Mouse (Mus musculus): ENCODE data around the gene Pstk. TPM values are rescaled to one million over a fixed set of nuclear protein-coding genes. Genes with fewer than 3 reads are reported as not detected.

The Pstk gene
- polyA plus RNA-seq (2014; fragmentation: Nextera tagmentation; extraction: Ambion mirVana): 69.0 and 69.5 TPM in 2 replicates

DNA sequence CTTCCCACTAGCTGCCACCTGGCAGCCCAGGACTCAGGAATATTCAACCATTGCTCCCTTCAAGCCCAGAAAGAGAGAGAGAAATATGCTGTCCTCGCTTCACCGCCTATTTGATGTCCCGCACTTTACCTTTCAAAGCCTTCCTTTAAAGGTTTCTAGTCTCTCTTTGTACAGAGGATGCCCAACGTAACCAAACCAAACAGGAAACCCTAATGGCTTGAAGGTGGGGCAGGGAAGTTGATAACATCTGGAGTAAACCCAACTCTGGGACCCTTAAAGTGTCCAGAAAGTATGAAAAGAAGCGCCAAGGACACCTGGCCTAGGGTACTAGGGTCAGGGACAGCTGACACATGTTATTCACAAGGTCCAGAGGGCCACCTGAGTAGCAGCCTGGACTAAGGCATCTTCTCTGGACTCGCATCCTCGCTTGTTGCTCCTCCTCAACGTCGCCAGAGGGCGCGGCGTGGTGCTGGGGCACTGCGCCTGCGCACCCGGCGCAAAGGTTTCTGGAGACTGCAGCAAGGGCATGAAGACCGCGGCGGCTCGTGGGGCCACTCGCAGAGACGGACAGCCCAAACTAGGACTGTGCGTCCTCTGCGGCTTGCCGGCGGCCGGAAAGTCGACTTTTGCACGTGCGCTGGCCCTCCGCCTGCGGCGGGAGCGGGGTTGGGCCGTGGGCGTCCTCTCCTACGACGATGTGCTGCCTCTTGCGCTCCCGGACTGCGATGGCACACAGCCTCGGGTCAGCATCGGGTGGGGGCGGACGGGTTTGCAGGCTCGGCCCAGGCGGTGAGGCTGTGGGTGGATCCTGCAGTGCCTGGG lies at the start of gene Pstk:
Gene Pstk, plus strand, starts transcription at position 494 of the 822 bp plus-strand sequence.
- peak within 1 kb of the TSS; percentile 60 for H3K4me2 ChIP-seq (ENCODE audit: low read depth, severe bottlenecking)
- WGBS: 5% methylated on average over 47 of the region's 47 CpGs
- peak within 1 kb of the TSS; percentile 91 for H3K9ac ChIP-seq (ENCODE audit: low read length)
- DNase-seq (ENCODE audit: low spot score) (peak; percentile 90), ATAC-seq (ENCODE audit: insufficient number of reproducible peaks, low FRiP score, low TSS enrichment, low read depth) (peak; percentile 94)
- H3K9me3 ChIP-seq (ENCODE audit: control insufficient read depth, low read length): no peaks in the 10 kb centered on the region
- 0 out of 2 replicates have a peak, but pooled peaks cover 3% of the 10 kb centered on the region for H3K4me1 ChIP-seq (ENCODE audit: control insufficient read depth, insufficient read depth, low read length)
- H3K27me3 ChIP-seq (ENCODE audit: control insufficient read depth, insufficient read depth, low read length): no peaks in the 10 kb centered on the region
- no peaks in the 10 kb centered on the region for H3K36me3 ChIP-seq (ENCODE audit: control insufficient read depth, insufficient read depth, low read length)
- H3K27ac ChIP-seq (replicated peaks; ENCODE audit: low read depth, low read length): peak within 1 kb of the TSS; percentile 92
- peak within 1 kb of the TSS; percentile 75 for H3K4me3 ChIP-seq (ENCODE audit: low read depth, low read length)

DNA sequence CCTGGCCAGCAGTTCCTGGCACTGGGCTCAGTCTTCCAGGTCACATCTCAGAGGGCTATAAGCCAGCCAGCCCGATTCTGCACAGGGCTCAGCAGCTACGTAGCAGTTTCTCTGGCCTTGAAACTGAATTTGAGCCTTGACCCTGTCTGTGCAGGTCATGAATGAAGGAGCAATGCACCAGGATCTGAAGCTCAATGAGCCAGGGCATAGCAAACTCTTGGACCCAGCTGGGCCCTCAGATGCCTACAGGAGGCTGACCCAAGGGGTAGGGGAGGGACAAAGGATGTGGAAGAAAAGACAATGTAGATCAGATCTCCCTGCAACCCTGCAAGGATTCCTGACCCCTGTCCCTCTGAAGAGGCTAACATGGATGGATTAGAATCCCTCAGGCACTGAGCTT lies 48.7 kb upstream of the Pstk start, which contains the start of gene Cuzd1:
Gene Cuzd1, minus strand, starts transcription at position 101 of the 400 bp plus-strand sequence.
- Histone ChIP-seq H3K4me3 (ENCODE audit: low read depth, low read length) (no peak within 1 kb of the TSS), H3K4me1 (ENCODE audit: control insufficient read depth, insufficient read depth, low read length) (no peaks in the 10 kb centered on the region), H3K4me2 (ENCODE audit: low read depth, severe bottlenecking) (no peak within 1 kb of the TSS), H3K9ac (ENCODE audit: low read length) (no peak within 1 kb of the TSS), H3K36me3 (ENCODE audit: control insufficient read depth, insufficient read depth, low read length) (no peaks in the 10 kb centered on the region), H3K27ac (replicated peaks; ENCODE audit: low read depth, low read length) (no peak within 1 kb of the TSS), H3K27me3 (ENCODE audit: control insufficient read depth, insufficient read depth, low read length) (no peaks in the 10 kb centered on the region), H3K9me3 (ENCODE audit: control insufficient read depth, low read length) (no peaks in the 10 kb centered on the region)
- 83% methylated on average over 2 of the region's 2 CpGs for WGBS
- DNase-seq (ENCODE audit: low spot score): no peak
- ATAC-seq (ENCODE audit: insufficient number of reproducible peaks, low FRiP score, low TSS enrichment, low read depth): no peak

DNA sequence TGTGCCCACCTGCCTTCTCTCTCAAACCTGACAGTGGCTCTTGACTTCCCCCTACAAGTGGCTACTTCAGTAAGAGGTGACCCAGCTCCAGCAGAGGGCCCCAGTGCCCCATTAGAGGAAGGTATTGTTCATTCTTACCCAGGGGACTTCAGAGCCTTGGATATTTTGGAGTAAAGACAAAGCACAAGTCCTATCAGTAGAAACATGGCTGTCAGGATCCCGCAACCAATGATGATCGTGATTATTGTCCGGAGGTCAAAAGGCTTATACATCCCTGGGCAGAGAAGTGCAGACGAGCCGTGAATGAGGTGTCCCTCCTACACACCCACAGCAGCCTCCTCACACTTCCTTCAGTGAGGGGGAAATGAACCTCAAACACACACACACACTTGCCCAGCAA lies 43.9 kb upstream of the Pstk start:
- 87% methylated on average over 5 of the region's 5 CpGs for WGBS
- H3K9ac ChIP-seq (ENCODE audit: low read length): no peak overlapping the region
- ATAC-seq (ENCODE audit: insufficient number of reproducible peaks, low FRiP score, low TSS enrichment, low read depth): no peak
- H3K4me2 ChIP-seq (ENCODE audit: low read depth, severe bottlenecking): no peak overlapping the region
- no peak overlapping the region for H3K4me3 ChIP-seq (ENCODE audit: low read depth, low read length)
- DNase-seq (ENCODE audit: low spot score): no peak
- no peaks in the 10 kb centered on the region for H3K27me3 ChIP-seq (ENCODE audit: control insufficient read depth, insufficient read depth, low read length)
- H3K27ac ChIP-seq (replicated peaks; ENCODE audit: low read depth, low read length): no peak overlapping the region
- H3K36me3 ChIP-seq (ENCODE audit: control insufficient read depth, insufficient read depth, low read length): no peaks in the 10 kb centered on the region
- H3K4me1 ChIP-seq (ENCODE audit: control insufficient read depth, insufficient read depth, low read length): no peaks in the 10 kb centered on the region
- no peaks in the 10 kb centered on the region for H3K9me3 ChIP-seq (ENCODE audit: control insufficient read depth, low read length)

DNA sequence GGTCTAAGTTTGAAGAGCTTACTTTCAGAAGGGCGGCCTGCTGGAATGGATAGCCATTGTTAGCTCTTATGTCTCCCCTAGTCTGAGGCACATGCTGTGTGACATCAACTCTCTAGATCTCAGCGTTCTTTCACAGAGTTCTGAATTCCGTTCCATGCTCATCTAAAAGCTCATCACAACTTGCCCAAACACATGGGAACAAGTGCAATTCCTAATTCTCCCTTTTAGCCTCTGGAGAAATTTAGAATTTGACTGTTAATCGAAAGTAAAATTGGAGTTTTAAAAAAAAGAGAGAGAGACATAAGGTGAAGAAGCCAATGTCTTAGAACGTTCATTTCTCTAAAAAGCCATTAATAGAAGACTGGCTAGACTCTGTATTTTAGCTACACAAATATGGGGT lies 41.5 kb upstream of the Pstk start, which contains the start of gene Fam24b:
Gene Fam24b, minus strand, starts transcription at position 101 of the 400 bp plus-strand sequence.
- Histone ChIP-seq H3K9ac (ENCODE audit: low read length) (no peak within 1 kb of the TSS), H3K4me3 (ENCODE audit: low read depth, low read length) (no peak within 1 kb of the TSS), H3K9me3 (ENCODE audit: control insufficient read depth, low read length) (no peaks in the 10 kb centered on the region), H3K27ac (replicated peaks; ENCODE audit: low read depth, low read length) (no peak within 1 kb of the TSS), H3K4me2 (ENCODE audit: low read depth, severe bottlenecking) (no peak within 1 kb of the TSS), H3K36me3 (ENCODE audit: control insufficient read depth, insufficient read depth, low read length) (no peaks in the 10 kb centered on the region), H3K27me3 (ENCODE audit: control insufficient read depth, insufficient read depth, low read length) (no peaks in the 10 kb centered on the region), H3K4me1 (ENCODE audit: control insufficient read depth, insufficient read depth, low read length) (no peaks in the 10 kb centered on the region)
- ATAC-seq (ENCODE audit: insufficient number of reproducible peaks, low FRiP score, low TSS enrichment, low read depth): no peak
- DNase-seq (ENCODE audit: low spot score): no peak
- WGBS: 89% methylated on average over 5 of the region's 5 CpGs

DNA sequence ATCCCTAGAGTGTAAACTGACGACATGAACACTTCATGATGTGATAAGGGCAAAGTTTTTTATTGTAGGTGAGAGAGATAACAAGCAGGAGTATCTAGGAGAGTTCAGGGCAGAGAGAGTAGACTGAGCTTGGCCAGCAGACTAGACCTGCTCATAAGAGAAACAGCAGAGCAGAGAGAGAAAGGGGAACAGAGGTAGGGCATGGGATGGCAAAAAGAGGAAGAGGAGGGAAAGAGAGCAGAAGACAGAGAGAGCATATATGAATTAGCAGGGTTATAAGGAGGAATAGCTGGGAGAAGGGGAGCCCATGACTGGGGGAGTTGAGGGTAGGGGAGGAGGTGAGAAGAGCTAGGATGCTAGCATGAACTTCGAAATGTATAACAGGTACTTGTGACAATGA lies 39.3 kb upstream of the Pstk start:
- DNase-seq (ENCODE audit: low spot score): no peak

DNA sequence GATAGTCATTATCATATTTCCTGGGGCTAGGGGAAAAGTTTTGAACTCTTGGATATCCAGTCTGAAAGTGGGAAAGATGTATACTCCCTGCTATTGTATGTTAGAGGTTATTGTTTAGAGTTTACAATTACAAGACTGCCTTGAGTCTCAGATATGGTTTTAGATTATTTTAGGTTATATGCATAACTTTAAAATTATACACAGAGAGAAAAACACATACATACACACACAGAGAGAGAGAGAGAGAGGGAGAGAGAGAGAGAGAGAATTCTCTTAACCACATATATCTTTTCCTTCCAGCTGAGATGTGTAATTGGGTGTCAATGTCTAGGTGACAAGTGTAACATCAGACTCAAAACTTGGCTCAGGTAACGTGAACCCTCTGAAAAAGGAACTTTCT lies 37.4 kb upstream of the Pstk start, which contains the start of gene Fam24a:
Gene Fam24a, plus strand, starts transcription at position 301 of the 400 bp plus-strand sequence.
- Histone ChIP-seq H3K4me1 (ENCODE audit: control insufficient read depth, insufficient read depth, low read length) (no peaks in the 10 kb centered on the region), H3K27me3 (ENCODE audit: control insufficient read depth, insufficient read depth, low read length) (no peaks in the 10 kb centered on the region), H3K9ac (ENCODE audit: low read length) (no peak within 1 kb of the TSS), H3K27ac (replicated peaks; ENCODE audit: low read depth, low read length) (no peak within 1 kb of the TSS), H3K4me2 (ENCODE audit: low read depth, severe bottlenecking) (no peak within 1 kb of the TSS), H3K4me3 (ENCODE audit: low read depth, low read length) (no peak within 1 kb of the TSS), H3K36me3 (ENCODE audit: control insufficient read depth, insufficient read depth, low read length) (no peaks in the 10 kb centered on the region), H3K9me3 (ENCODE audit: control insufficient read depth, low read length) (no peaks in the 10 kb centered on the region)
- WGBS: 57% methylated on average over 1 of the region's 1 CpGs
- ATAC-seq (ENCODE audit: insufficient number of reproducible peaks, low FRiP score, low TSS enrichment, low read depth) (no peak), DNase-seq (ENCODE audit: low spot score) (no peak)

More for the DNA sequence above, 39.3 kb upstream of the Pstk start:
- Histone ChIP-seq H3K4me2 (ENCODE audit: low read depth, severe bottlenecking) (no peak overlapping the region), H3K9me3 (ENCODE audit: control insufficient read depth, low read length) (no peaks in the 10 kb centered on the region), H3K4me3 (ENCODE audit: low read depth, low read length) (no peak overlapping the region), H3K27me3 (ENCODE audit: control insufficient read depth, insufficient read depth, low read length) (no peaks in the 10 kb centered on the region), H3K27ac (replicated peaks; ENCODE audit: low read depth, low read length) (no peak overlapping the region), H3K36me3 (ENCODE audit: control insufficient read depth, insufficient read depth, low read length) (no peaks in the 10 kb centered on the region), H3K4me1 (ENCODE audit: control insufficient read depth, insufficient read depth, low read length) (no peaks in the 10 kb centered on the region), H3K9ac (ENCODE audit: low read length) (no peak overlapping the region)
- no peak for ATAC-seq (ENCODE audit: insufficient number of reproducible peaks, low FRiP score, low TSS enrichment, low read depth)
- 79% methylated on average over 2 of the region's 2 CpGs for WGBS

DNA sequence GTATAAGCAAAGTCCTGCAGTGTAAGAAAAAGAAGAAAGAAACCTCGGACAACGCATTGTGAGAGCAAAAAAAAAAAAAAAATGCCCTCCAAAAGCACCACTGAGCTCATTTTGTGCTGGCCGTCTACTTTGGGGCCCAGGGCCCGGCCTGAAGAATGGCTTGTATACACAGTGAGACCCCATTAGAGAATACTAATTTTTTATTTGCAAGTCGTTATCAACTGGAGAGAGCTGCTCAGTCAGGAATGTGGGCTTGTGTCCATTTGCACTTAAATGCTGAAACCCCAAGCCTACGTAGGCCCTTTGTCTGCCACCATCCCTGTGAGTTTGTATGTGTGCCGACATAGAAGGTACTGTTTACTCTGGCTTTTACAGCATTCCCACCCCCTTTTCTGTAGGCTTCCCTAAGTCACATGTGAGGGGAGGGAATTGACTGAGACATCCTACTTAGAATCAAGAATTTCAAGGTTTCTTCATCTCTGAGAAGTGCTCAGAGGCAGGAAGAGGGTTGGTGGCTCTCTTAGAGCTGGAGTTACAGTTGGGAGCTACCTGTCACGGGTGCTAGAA lies 33.4 kb upstream of the Pstk start:
- WGBS: 70% methylated on average over 8 of the region's 8 CpGs
- ATAC-seq (ENCODE audit: insufficient number of reproducible peaks, low FRiP score, low TSS enrichment, low read depth): no peak
- Histone ChIP-seq H3K4me2 (ENCODE audit: low read depth, severe bottlenecking) (no peak overlapping the region), H3K27me3 (ENCODE audit: control insufficient read depth, insufficient read depth, low read length) (no peaks in the 10 kb centered on the region), H3K4me1 (ENCODE audit: control insufficient read depth, insufficient read depth, low read length) (no peaks in the 10 kb centered on the region), H3K9me3 (ENCODE audit: control insufficient read depth, low read length) (no peaks in the 10 kb centered on the region), H3K36me3 (ENCODE audit: control insufficient read depth, insufficient read depth, low read length) (no peaks in the 10 kb centered on the region), H3K9ac (ENCODE audit: low read length) (no peak overlapping the region), H3K4me3 (ENCODE audit: low read depth, low read length) (no peak overlapping the region), H3K27ac (replicated peaks; ENCODE audit: low read depth, low read length) (no peak overlapping the region)
- no peak for DNase-seq (ENCODE audit: low spot score)

DNA sequence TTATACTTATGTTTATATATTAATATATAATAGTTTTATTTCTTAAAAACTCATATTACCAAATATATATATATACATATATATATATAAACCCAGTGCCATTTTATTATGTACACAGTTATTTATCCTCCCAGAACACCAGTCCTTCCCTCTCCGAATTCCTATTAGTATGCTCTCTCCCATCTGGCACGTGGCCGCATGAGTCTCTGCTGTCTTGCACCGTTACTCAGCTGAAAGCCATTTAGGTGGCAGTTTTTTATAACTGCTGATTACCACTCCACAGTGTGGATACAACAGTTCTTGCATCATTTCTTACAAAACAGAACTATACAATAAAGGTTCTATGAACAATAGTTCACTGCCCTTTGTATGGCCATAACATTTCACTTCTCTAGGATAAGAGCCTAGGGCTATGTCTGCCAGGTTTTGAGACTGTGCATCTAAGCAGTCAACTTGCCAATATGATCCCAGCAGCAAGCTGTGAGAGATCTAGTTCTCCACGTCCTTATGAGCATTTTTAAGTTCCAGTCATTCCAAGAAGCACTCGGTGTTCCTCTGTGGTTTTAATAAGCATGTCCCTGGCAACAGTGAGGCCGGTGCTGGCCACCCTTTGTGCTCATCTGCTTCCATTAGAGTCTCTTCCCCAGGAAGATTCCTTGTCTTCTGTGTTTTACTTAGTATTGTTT lies 24.9 kb upstream of the Pstk start:
- no peaks in the 10 kb centered on the region for H3K27me3 ChIP-seq (ENCODE audit: control insufficient read depth, insufficient read depth, low read length)
- H3K27ac ChIP-seq (replicated peaks; ENCODE audit: low read depth, low read length): no peak overlapping the region
- ATAC-seq (ENCODE audit: insufficient number of reproducible peaks, low FRiP score, low TSS enrichment, low read depth): no peak
- H3K36me3 ChIP-seq (ENCODE audit: control insufficient read depth, insufficient read depth, low read length): peaks cover 8% of the 10 kb centered on the region
- no peak for DNase-seq (ENCODE audit: low spot score)
- no peak overlapping the region for H3K4me2 ChIP-seq (ENCODE audit: low read depth, severe bottlenecking)
- no peaks in the 10 kb centered on the region for H3K4me1 ChIP-seq (ENCODE audit: control insufficient read depth, insufficient read depth, low read length)
- no peak overlapping the region for H3K9ac ChIP-seq (ENCODE audit: low read length)
- H3K4me3 ChIP-seq (ENCODE audit: low read depth, low read length): no peak overlapping the region
- H3K9me3 ChIP-seq (ENCODE audit: control insufficient read depth, low read length): no peaks in the 10 kb centered on the region
- 90% methylated on average over 7 of the region's 7 CpGs for WGBS
